Mouse (Mus musculus): ENCODE measurements around the gene Mnx1. TPM values are rescaled to one million over a fixed set of nuclear protein-coding genes. Genes with fewer than 3 reads are reported as not detected.
A peak's percentile ranks its signal among the peaks of the same experiment; 100 is the strongest.

Mnx1 gene
- polyA plus RNA-seq (2015; fragmentation: Nextera tagmentation; extraction: Ambion mirVana): 0.65 and 0.78 TPM in 2 replicates

DNA sequence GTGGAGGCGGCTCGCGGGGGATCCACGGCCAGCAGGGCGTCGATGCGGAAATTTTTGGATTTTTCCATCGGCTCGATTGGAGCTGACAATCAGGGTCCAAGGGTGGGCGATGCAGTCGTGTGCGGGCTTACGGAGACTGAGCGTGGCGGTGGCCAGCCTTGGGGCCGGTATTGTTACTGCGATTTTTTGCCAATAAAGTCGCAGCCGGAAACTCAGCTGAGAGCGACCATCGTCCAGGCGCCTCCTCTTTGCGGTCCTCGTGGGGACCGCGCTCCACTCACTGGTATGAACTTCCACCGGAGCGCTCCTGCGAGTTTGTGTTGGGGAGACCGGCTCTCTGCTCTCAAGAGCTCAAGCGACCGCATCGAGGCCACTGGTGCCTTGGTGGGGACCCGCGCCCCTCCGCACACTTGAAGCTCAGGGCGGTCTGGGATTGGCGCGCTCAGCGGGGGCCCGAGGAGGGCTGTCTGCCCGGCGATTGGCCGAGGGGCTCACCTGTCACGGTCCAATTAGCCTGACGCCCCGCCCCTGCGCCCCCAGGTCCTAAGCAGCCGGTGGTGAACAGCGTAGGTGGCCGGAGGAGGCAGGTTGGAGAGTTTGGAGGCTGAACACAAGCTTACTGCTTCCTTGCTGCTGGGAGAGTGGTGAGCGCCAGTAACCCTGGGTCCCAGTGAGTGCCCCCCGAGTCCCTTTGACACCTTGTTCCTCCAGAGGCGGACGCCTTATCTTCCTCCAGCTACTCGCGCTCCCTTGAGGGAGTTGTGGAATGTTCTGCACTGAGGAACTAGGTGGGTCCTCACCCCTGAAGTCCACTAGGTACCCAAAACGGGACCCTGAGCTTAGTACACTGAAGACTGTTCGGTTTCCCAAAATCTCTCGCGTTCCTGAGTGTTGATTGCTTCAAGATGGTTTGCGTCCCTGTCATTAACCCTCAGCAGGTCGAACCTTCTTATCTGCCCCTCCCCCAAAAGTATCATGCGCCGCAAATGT lies at the start of gene Mnx1:
Gene Mnx1, minus strand, starts transcription at position 263 of the 990 bp plus-strand sequence.
- no peaks in the 10 kb centered on the region for H3K9me3 ChIP-seq (ENCODE audit: control insufficient read depth)
- H3K9ac ChIP-seq (ENCODE audit: low read depth, low read length): peak within 1 kb of the TSS; percentile 22
- H3K27ac ChIP-seq (ENCODE audit: low read depth, low read length): no peak within 1 kb of the TSS
- H3K4me1 ChIP-seq (replicated peaks; ENCODE audit: control insufficient read depth, insufficient read depth, low read length): no peaks in the 10 kb centered on the region
- H3K4me2 ChIP-seq (replicated peaks; ENCODE audit: low read depth): peak within 1 kb of the TSS; percentile 91
- peak within 1 kb of the TSS; percentile 54 for H3K4me3 ChIP-seq (ENCODE audit: low read depth, low read length)
- ATAC-seq: peak; percentile 73
- TF ChIP-seq CTCF (IDR thresholded peaks at IDR 0.05; ENCODE audit: low read depth): 0 out of 2 replicates have a peak, but pooled peaks have one; percentile 4
- H3K27me3 ChIP-seq (replicated peaks; ENCODE audit: control insufficient read depth, insufficient read depth, low read length): peaks cover 73% of the 10 kb centered on the region
- under 1% methylated on average over 65 of the region's 65 CpGs for WGBS
- H3K36me3 ChIP-seq (ENCODE audit: control insufficient read depth, insufficient read depth): no peaks in the 10 kb centered on the region

DNA sequence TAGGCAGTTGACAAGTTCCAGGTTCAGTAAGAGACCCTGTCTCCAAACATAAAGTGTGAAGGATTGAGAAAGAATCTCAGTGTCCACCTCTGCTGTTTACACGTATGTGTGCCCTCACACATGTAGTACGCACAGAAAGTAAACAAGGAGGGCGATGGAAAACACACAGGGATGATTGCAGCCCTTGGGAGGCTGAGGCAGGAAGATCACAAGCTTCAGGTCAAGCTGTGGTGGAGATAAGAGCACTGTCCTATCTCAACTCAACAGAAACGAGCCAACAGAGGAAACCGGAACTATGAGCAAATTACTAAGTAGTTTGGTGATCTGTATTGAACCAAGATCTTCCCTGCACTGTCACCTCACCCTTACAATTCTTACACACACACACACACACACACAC lies 38.2 kb upstream of the Mnx1 start:
- H3K4me3 ChIP-seq (ENCODE audit: low read depth, low read length): no peak overlapping the region
- no peak for TF ChIP-seq CTCF (IDR thresholded peaks at IDR 0.05; ENCODE audit: low read depth)
- H3K27ac ChIP-seq (ENCODE audit: low read depth, low read length): no peak overlapping the region
- no peak overlapping the region for H3K4me2 ChIP-seq (replicated peaks; ENCODE audit: low read depth)
- H3K4me1 ChIP-seq (replicated peaks; ENCODE audit: control insufficient read depth, insufficient read depth, low read length): no peaks in the 10 kb centered on the region
- no peak for ATAC-seq
- H3K9me3 ChIP-seq (ENCODE audit: control insufficient read depth): no peaks in the 10 kb centered on the region
- H3K36me3 ChIP-seq (ENCODE audit: control insufficient read depth, insufficient read depth): no peaks in the 10 kb centered on the region
- WGBS: 76% methylated on average over 5 of the region's 5 CpGs
- H3K9ac ChIP-seq (ENCODE audit: low read depth, low read length): no peak overlapping the region
- no peaks in the 10 kb centered on the region for H3K27me3 ChIP-seq (replicated peaks; ENCODE audit: control insufficient read depth, insufficient read depth, low read length)

DNA sequence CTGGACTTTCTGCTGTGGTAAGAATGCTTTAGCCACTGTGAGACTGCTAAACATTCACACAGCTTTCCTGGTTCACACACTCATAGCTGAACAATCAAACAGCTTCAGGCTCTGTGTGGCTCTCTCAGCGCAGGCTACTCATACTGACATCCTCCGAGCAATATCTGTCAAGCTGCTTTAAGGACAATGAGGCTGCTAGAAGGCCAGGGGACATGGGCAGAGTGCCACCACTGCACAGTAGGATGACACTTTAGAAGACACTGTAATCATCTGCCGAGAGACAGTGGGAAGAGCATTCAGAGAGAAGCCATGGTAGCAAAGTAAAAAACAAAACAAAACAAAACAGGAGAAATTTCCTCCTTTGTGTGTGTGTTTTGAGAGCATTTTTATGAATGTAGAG lies 37.6 kb upstream of the Mnx1 start:
- WGBS: 68% methylated on average over 3 of the region's 3 CpGs
- Histone ChIP-seq H3K4me3 (ENCODE audit: low read depth, low read length) (no peak overlapping the region), H3K36me3 (ENCODE audit: control insufficient read depth, insufficient read depth) (no peaks in the 10 kb centered on the region), H3K27ac (ENCODE audit: low read depth, low read length) (no peak overlapping the region), H3K4me2 (replicated peaks; ENCODE audit: low read depth) (no peak overlapping the region), H3K27me3 (replicated peaks; ENCODE audit: control insufficient read depth, insufficient read depth, low read length) (no peaks in the 10 kb centered on the region), H3K9me3 (ENCODE audit: control insufficient read depth) (no peaks in the 10 kb centered on the region), H3K4me1 (replicated peaks; ENCODE audit: control insufficient read depth, insufficient read depth, low read length) (no peaks in the 10 kb centered on the region), H3K9ac (ENCODE audit: low read depth, low read length) (no peak overlapping the region)
- no peak for ATAC-seq
- no peak for TF ChIP-seq CTCF (IDR thresholded peaks at IDR 0.05; ENCODE audit: low read depth)

DNA sequence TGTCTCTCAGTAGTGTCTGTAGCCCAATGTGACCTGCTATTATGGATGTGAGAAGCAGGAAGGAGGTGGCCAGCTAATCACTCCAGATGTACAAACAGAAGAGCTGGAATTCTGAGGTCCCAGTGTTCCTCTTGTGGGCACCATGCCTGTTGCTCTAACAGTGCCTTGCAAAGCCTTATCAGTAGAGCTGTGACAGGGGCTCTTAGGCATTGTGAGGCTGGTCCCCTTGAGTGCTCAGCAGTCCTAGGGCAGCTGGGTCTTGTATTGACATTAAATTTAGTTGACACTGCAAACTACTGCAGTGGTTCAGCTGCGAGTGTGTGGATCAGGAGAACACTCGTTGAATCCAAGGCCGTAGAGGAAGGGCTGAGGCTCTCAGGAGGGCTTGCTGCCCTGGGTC lies 28.7 kb upstream of the Mnx1 start:
- no peak for TF ChIP-seq CTCF (IDR thresholded peaks at IDR 0.05; ENCODE audit: low read depth)
- H3K36me3 ChIP-seq (ENCODE audit: control insufficient read depth, insufficient read depth): no peaks in the 10 kb centered on the region
- peaks cover 7% of the 10 kb centered on the region; the same call in 1 of the 2 replicates for H3K4me1 ChIP-seq (replicated peaks; ENCODE audit: control insufficient read depth, insufficient read depth, low read length)
- no peak overlapping the region for H3K27ac ChIP-seq (ENCODE audit: low read depth, low read length)
- H3K9ac ChIP-seq (ENCODE audit: low read depth, low read length): no peak overlapping the region
- no peak for ATAC-seq
- H3K9me3 ChIP-seq (ENCODE audit: control insufficient read depth): 0 out of 2 replicates have a peak, but pooled peaks cover 4% of the 10 kb centered on the region
- no peak overlapping the region for H3K4me2 ChIP-seq (replicated peaks; ENCODE audit: low read depth)
- 29% methylated on average over 3 of the region's 3 CpGs for WGBS
- no peak overlapping the region for H3K4me3 ChIP-seq (ENCODE audit: low read depth, low read length)
- no peaks in the 10 kb centered on the region for H3K27me3 ChIP-seq (replicated peaks; ENCODE audit: control insufficient read depth, insufficient read depth, low read length)

DNA sequence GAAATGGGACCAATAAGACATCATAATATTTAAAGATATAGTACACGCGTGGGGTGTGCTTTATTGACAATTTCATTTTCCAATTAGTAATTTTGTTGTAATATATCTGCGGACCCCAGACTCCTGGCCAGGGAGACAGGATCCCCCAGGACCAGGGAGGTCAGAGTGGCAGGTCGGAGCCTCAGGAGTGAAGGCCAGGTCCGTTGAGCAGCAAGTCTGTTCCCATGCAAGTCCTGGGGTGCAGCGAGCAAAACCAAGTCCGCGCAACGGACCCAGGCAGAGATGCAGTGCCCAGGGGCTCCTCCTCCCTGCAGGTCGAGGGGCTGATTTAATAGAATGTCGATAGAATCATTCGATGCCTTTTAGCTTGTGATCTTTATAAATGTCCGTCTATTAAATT lies 9.1 kb upstream of the Mnx1 start:
- H3K36me3 ChIP-seq (ENCODE audit: control insufficient read depth, insufficient read depth): no peaks in the 10 kb centered on the region
- ATAC-seq: no peak
- no peak overlapping the region for H3K4me2 ChIP-seq (replicated peaks; ENCODE audit: low read depth)
- no peaks in the 10 kb centered on the region for H3K9me3 ChIP-seq (ENCODE audit: control insufficient read depth)
- no peak overlapping the region for H3K4me3 ChIP-seq (ENCODE audit: low read depth, low read length)
- peaks cover 45% of the 10 kb centered on the region for H3K27me3 ChIP-seq (replicated peaks; ENCODE audit: control insufficient read depth, insufficient read depth, low read length)
- TF ChIP-seq CTCF (IDR thresholded peaks at IDR 0.05; ENCODE audit: low read depth): no peak
- H3K27ac ChIP-seq (ENCODE audit: low read depth, low read length): no peak overlapping the region
- 40% methylated on average over 13 of the region's 13 CpGs for WGBS
- H3K4me1 ChIP-seq (replicated peaks; ENCODE audit: control insufficient read depth, insufficient read depth, low read length): no peaks in the 10 kb centered on the region
- no peak overlapping the region for H3K9ac ChIP-seq (ENCODE audit: low read depth, low read length)

DNA sequence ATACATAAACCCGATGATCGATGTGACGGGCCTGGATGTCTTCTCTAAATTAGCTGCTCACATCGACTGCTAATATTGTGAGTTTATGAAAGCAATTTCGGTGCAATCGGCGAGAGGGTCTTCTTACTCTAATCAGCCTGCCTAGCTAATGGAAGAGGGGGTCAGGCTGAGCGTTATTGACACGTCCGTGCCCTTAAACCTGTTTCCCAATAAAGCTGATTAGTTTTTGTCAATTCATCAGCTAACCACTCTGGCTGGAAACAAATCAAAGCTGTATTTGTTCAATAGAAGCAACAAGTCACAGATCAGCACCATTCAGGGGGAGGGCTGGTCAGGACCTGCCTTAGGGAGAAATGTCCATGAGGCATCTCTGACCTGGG lies 7.7 kb upstream of the Mnx1 start:
- Histone ChIP-seq H3K36me3 (ENCODE audit: control insufficient read depth, insufficient read depth) (no peaks in the 10 kb centered on the region), H3K27me3 (replicated peaks; ENCODE audit: control insufficient read depth, insufficient read depth, low read length) (peaks cover 50% of the 10 kb centered on the region), H3K9ac (ENCODE audit: low read depth, low read length) (no peak overlapping the region), H3K4me2 (replicated peaks; ENCODE audit: low read depth) (peak overlapping the region; percentile 18), H3K4me1 (replicated peaks; ENCODE audit: control insufficient read depth, insufficient read depth, low read length) (no peaks in the 10 kb centered on the region), H3K4me3 (ENCODE audit: low read depth, low read length) (0 out of 2 replicates have a peak overlapping the region, but pooled peaks have one; percentile 16), H3K9me3 (ENCODE audit: control insufficient read depth) (no peaks in the 10 kb centered on the region), H3K27ac (ENCODE audit: low read depth, low read length) (no peak overlapping the region)
- no peak for ATAC-seq
- TF ChIP-seq CTCF (IDR thresholded peaks at IDR 0.05; ENCODE audit: low read depth): no peak
- WGBS: 21% methylated on average over 10 of the region's 10 CpGs
